Mouse (Mus musculus): ENCODE data around the gene Hspb2.

DNA sequence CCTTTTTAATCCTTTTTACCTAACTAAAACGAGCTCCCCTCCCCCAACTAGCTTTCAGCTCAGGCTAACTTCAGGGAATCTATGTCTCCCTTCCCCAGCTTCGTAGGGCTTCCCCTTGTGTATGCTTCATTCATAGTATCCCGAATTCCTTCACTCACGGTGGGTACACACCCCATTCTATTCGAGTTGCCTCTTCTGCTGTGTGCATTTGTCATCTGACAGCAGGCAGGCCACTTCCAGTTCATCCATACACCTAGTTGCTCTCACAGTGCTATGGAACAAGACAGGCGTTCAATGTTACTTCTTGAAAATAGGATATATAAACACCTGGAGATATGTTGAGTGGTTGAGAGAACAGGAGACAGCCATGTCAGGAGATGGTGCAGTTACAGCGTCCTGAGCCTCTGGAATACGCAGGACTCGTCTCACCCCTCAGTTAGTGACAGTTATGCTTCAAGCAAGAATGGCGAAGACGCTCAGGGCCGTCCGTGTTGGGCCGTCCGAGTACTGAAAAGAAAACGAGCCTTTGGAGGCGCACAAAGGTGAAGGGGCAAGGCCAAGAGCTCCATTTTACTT lies 15.5 kb upstream of the Hspb2 start:
- TF ChIP-seq CTCF (IDR thresholded peaks at IDR 0.05; ENCODE audit: extremely low read depth, insufficient read depth, insufficient read length, insufficient replicate concordance), result no peak
- no peak for TF ChIP-seq POLR2A (IDR thresholded peaks at IDR 0.05; ENCODE audit: low read depth, low read length)
